9 mouse cellular contexts compared by ENCODE assay signal in the genomic region with DNA sequence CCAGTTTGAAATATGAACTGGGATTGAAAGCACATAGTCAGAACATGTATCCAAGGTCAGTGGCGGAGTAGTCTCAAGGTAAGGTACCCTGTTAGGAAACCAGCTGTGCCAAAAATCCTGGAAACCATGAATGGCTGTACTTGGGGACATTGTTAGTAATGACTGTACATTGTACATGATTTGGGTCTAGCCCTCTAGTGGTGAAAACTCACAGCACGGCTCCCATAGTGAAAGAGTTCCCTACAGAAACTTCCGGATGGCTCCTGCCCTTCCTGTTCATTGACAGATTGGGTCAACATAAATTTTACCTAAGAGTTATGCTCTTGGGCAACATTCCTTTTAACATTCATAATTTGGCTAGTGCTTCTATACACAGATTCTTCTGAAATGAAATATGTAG. TPM values are rescaled to one million over a fixed set of nuclear protein-coding genes. Genes with fewer than 3 reads are reported as not detected.
A peak's percentile ranks its signal among the peaks of the same experiment; 100 is the strongest.
DNase-seq lines count a peak whose midpoint lies in the region; ATAC-seq lines count a peak whose summit lies in the region.
"Had no signal": no experiment of that assay in that cellular context is flagged by ENCODE, and none has a peak within 500 bp of the region (broad histone marks: within the 10 kb centered on the region; RNA-seq: fewer than 3 reads in every experiment).

No protein-coding gene starts in this region.

- WGBS in hindbrain, embryonic 11.5 days: 84% methylated on average over 3 of the region's 3 CpGs
- 86% methylated on average over 3 of the region's 3 CpGs for WGBS in hindbrain, embryonic 13.5 days
- WGBS in forebrain, embryonic 10.5 days: 85% methylated on average over 3 of the region's 3 CpGs

- no peaks in the 10 kb centered on the region for H3K9me3 ChIP-seq in hindbrain, embryonic 11.5 days (ENCODE audit: control insufficient read depth, low read length)
- no peaks in the 10 kb centered on the region for H3K9me3 ChIP-seq in hindbrain, embryonic 13.5 days
- H3K9me3 ChIP-seq in forebrain, embryonic 10.5 days: no peaks in the 10 kb centered on the region

- H3K4me3 ChIP-seq in hindbrain, embryonic 11.5 days (ENCODE audit: low read depth, low read length): no peak overlapping the region
- no peak overlapping the region for H3K4me3 ChIP-seq in hindbrain, embryonic 13.5 days
- no peak overlapping the region for H3K4me3 ChIP-seq in forebrain, embryonic 10.5 days

- H3K27ac ChIP-seq in hindbrain, embryonic 11.5 days (ENCODE audit: low read depth, low read length): no peak overlapping the region
- H3K27ac ChIP-seq in hindbrain, embryonic 13.5 days: no peak overlapping the region
- H3K27ac ChIP-seq in forebrain, embryonic 10.5 days: no peak overlapping the region
- H3K27ac ChIP-seq: macrophage had no signal

- H3K27me3 ChIP-seq in hindbrain, embryonic 11.5 days (ENCODE audit: control insufficient read depth, insufficient read depth, low read length): no peaks in the 10 kb centered on the region
- H3K27me3 ChIP-seq in hindbrain, embryonic 13.5 days: no peaks in the 10 kb centered on the region
- no peaks in the 10 kb centered on the region for H3K27me3 ChIP-seq in forebrain, embryonic 10.5 days (ENCODE audit: poor library complexity, severe bottlenecking)

- no peaks in the 10 kb centered on the region for H3K36me3 ChIP-seq in hindbrain, embryonic 11.5 days (ENCODE audit: control insufficient read depth, insufficient read depth, low read length)
- H3K36me3 ChIP-seq in hindbrain, embryonic 13.5 days: no peaks in the 10 kb centered on the region
- no peaks in the 10 kb centered on the region for H3K36me3 ChIP-seq in forebrain, embryonic 10.5 days (replicated peaks)

- H3K9ac ChIP-seq in hindbrain, embryonic 11.5 days (ENCODE audit: low read depth, low read length): no peak overlapping the region
- no peak overlapping the region for H3K9ac ChIP-seq in hindbrain, embryonic 13.5 days

- peak; percentile 56 for DNase-seq in hindbrain, embryonic 11.5 days (ENCODE audit: low spot score)
- DNase-seq in right cerebral cortex, adult 2 months (ENCODE audit: low spot score in 2 of 2): peak; percentile 22 to 27
- no peak for DNase-seq in right cerebral cortex, postnatal 36 days (ENCODE audit: low spot score in 2 of 2)
- DNase-seq in adrenal gland, postnatal 36 days: peak; percentile 43 to 50
- DNase-seq in B cell, adult 2 months: no peak
- no peak for DNase-seq in forebrain, embryonic 10.5 days (ENCODE audit: extremely low spot score, low spot score)

- H3K4me1 ChIP-seq in hindbrain, embryonic 11.5 days (replicated peaks; ENCODE audit: control insufficient read depth, insufficient read depth, low read length): no peaks in the 10 kb centered on the region
- no peaks in the 10 kb centered on the region for H3K4me1 ChIP-seq in hindbrain, embryonic 13.5 days (replicated peaks)
- H3K4me1 ChIP-seq in forebrain, embryonic 10.5 days: no peaks in the 10 kb centered on the region

- no peak for ATAC-seq in hindbrain, embryonic 11.5 days (ENCODE audit: low FRiP score)
- no peak for ATAC-seq in hindbrain, embryonic 13.5 days (ENCODE audit: low FRiP score)
- 0 out of 2 replicates have a peak, but pooled peaks have one; percentile 29 for ATAC-seq in megakaryocyte progenitor cell, adult 5-6 weeks (replicated peaks; ENCODE audit: poor library complexity)

- H3K4me2 ChIP-seq in hindbrain, embryonic 11.5 days (replicated peaks; ENCODE audit: low read depth, low read length): no peak overlapping the region
- no peak overlapping the region for H3K4me2 ChIP-seq in hindbrain, embryonic 13.5 days

RNA-seq across cellular contexts. Expression of a gene that starts 19.6 kb away (rescaled TPM):
- 383 and 404 TPM in 2 replicates for polyA plus RNA-seq in hindbrain, embryonic 11.5 days (2014; fragmentation: Nextera tagmentation; extraction: Ambion mirVana)
- polyA plus RNA-seq in hindbrain, embryonic 13.5 days (2015; fragmentation: Nextera tagmentation; extraction: Ambion mirVana): 320 and 335 TPM in 2 replicates
- total RNA-seq in adrenal gland, postnatal 36 days (2021): 100 to 1,000 TPM; 176 to 189 TPM
- total RNA-seq in megakaryocyte progenitor cell, adult 5-6 weeks (2015): 92.6 and 99.8 TPM in 2 replicates
- total RNA-seq in megakaryocyte progenitor cell, adult 5-6 weeks (2017): 131 and 144 TPM in 2 replicates
- polyA plus RNA-seq in forebrain, embryonic 10.5 days (2016; fragmentation: Nextera tagmentation; extraction: Ambion mirVana): 570 and 573 TPM in 2 replicates

Comparison
In these comparisons a context has a peak if more than half of its experiments do, and no peak if none do; other contexts are left out.
1. DNase-seq: peak in hindbrain, embryonic 11.5 days (single experiment), right cerebral cortex, adult 2 months (2 of 2) and adrenal gland, postnatal 36 days (2 of 2); none in right cerebral cortex, postnatal 36 days (0 of 2), B cell, adult 2 months (0 of 2) and forebrain, embryonic 10.5 days (single experiment).